8 mouse cellular contexts compared by ENCODE assay signal in the genomic region with DNA sequence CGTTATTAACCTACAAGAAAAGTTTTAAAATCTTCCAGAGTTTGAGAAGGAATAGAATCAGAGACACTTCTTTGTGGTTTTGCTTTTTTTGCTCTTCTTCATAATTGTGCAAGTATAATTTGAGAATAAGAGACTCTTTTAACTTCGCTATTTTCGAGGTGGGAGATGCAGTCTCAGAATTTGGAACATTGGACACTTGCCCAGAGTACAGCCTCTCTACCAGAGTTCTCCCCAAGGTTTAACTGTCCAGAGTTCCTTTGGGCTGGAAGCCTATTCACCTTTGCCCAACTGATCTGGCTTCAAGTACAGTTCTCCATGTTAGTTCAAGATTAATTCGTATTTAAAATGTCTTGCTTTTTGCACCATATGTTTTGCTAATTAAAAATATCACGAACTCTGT. TPM values are rescaled to one million over a fixed set of nuclear protein-coding genes. Genes with fewer than 3 reads are reported as not detected.
A peak's percentile ranks its signal among the peaks of the same experiment; 100 is the strongest.
DNase-seq lines count a peak whose midpoint lies in the region; ATAC-seq lines count a peak whose summit lies in the region.

No protein-coding gene starts in this region.

- H3K9me3 ChIP-seq in lung, embryonic 15.5 days, result no peaks in the 10 kb centered on the region
- no peaks in the 10 kb centered on the region for H3K9me3 ChIP-seq in forebrain, embryonic 11.5 days (ENCODE audit: control insufficient read depth, low read length)
- H3K9me3 ChIP-seq in kidney, embryonic 14.5 days (ENCODE audit: control insufficient read depth, low read length), result no peaks in the 10 kb centered on the region
- no peaks in the 10 kb centered on the region for H3K9me3 ChIP-seq in midbrain, embryonic 15.5 days

- H3K4me2 ChIP-seq in lung, embryonic 15.5 days, result peak overlapping the region; percentile 35; the same call in 1 of the 2 replicates
- peak overlapping the region; percentile 33; the same call in 1 of the 2 replicates for H3K4me2 ChIP-seq in forebrain, embryonic 11.5 days (ENCODE audit: low read depth, low read length, severe bottlenecking)
- H3K4me2 ChIP-seq in kidney, embryonic 14.5 days (replicated peaks; ENCODE audit: low read depth, low read length), result peak overlapping the region; percentile 33; the same call in 1 of the 2 replicates
- H3K4me2 ChIP-seq in midbrain, embryonic 15.5 days, result peak overlapping the region; percentile 33

- WGBS in lung, embryonic 15.5 days, result 31% methylated on average over 5 of the region's 5 CpGs
- 44% methylated on average over 5 of the region's 5 CpGs for WGBS in forebrain, embryonic 11.5 days
- 40% methylated on average over 5 of the region's 5 CpGs for WGBS in kidney, embryonic 14.5 days
- WGBS in midbrain, embryonic 15.5 days, result 43% methylated on average over 5 of the region's 5 CpGs

- ATAC-seq in lung, embryonic 15.5 days (ENCODE audit: borderline replicate concordance, extremely low read depth, low FRiP score, low TSS enrichment), result no peak
- ATAC-seq in forebrain, embryonic 11.5 days (replicated peaks; ENCODE audit: low FRiP score), result no peak; the same call in 1 of the 2 replicates
- no peak for ATAC-seq in kidney, embryonic 14.5 days (ENCODE audit: low FRiP score, low TSS enrichment)
- no peak for ATAC-seq in midbrain, embryonic 15.5 days (replicated peaks)
- ATAC-seq in cerebellum, adult (ENCODE audit: insufficient number of reproducible peaks, low FRiP score, low TSS enrichment), result no peak

- no peaks in the 10 kb centered on the region for H3K27me3 ChIP-seq in lung, embryonic 15.5 days
- no peaks in the 10 kb centered on the region for H3K27me3 ChIP-seq in forebrain, embryonic 11.5 days (ENCODE audit: control insufficient read depth, insufficient read depth, low read length)
- H3K27me3 ChIP-seq in kidney, embryonic 14.5 days (ENCODE audit: control insufficient read depth, insufficient read depth, low read length), result no peaks in the 10 kb centered on the region
- no peaks in the 10 kb centered on the region for H3K27me3 ChIP-seq in midbrain, embryonic 15.5 days (replicated peaks)

- H3K9ac ChIP-seq in lung, embryonic 15.5 days, result peak overlapping the region; percentile 10; the same call in 1 of the 2 replicates
- peak overlapping the region; percentile 32; the same call in 1 of the 2 replicates for H3K9ac ChIP-seq in forebrain, embryonic 11.5 days (ENCODE audit: low read length)
- H3K9ac ChIP-seq in kidney, embryonic 14.5 days (ENCODE audit: low read depth, low read length), result no peak overlapping the region
- H3K9ac ChIP-seq in midbrain, embryonic 15.5 days, result no peak overlapping the region

- H3K27ac ChIP-seq in lung, embryonic 15.5 days, result no peak overlapping the region
- no peak overlapping the region for H3K27ac ChIP-seq in forebrain, embryonic 11.5 days (ENCODE audit: low read depth, low read length)
- H3K27ac ChIP-seq in kidney, embryonic 14.5 days (ENCODE audit: low read depth, low read length), result no peak overlapping the region
- H3K27ac ChIP-seq in midbrain, embryonic 15.5 days, result no peak overlapping the region

- no peaks in the 10 kb centered on the region for H3K4me1 ChIP-seq in lung, embryonic 15.5 days
- H3K4me1 ChIP-seq in forebrain, embryonic 11.5 days (replicated peaks; ENCODE audit: control insufficient read depth, insufficient read depth, low read length), result no peaks in the 10 kb centered on the region
- no peaks in the 10 kb centered on the region for H3K4me1 ChIP-seq in kidney, embryonic 14.5 days (ENCODE audit: control insufficient read depth, insufficient read depth, low read length)
- H3K4me1 ChIP-seq in midbrain, embryonic 15.5 days, result peaks cover 3% of the 10 kb centered on the region

- peak overlapping the region; percentile 62 for H3K4me3 ChIP-seq in lung, embryonic 15.5 days
- H3K4me3 ChIP-seq in forebrain, embryonic 11.5 days (ENCODE audit: low read depth, low read length), result peak overlapping the region; percentile 54
- H3K4me3 ChIP-seq in kidney, embryonic 14.5 days (ENCODE audit: low read length), result peak overlapping the region; percentile 56
- H3K4me3 ChIP-seq in midbrain, embryonic 15.5 days, result peak overlapping the region; percentile 59

- H3K36me3 ChIP-seq in lung, embryonic 15.5 days, result no peaks in the 10 kb centered on the region
- H3K36me3 ChIP-seq in forebrain, embryonic 11.5 days (ENCODE audit: control insufficient read depth, insufficient read depth, low read length), result no peaks in the 10 kb centered on the region
- H3K36me3 ChIP-seq in kidney, embryonic 14.5 days (ENCODE audit: control insufficient read depth, insufficient read depth, low read length), result no peaks in the 10 kb centered on the region
- H3K36me3 ChIP-seq in midbrain, embryonic 15.5 days (replicated peaks), result no peaks in the 10 kb centered on the region

- DNase-seq in lung, postnatal 36 days, result no peak
- DNase-seq in forebrain, embryonic 11.5 days (ENCODE audit: low spot score), result no peak
- no peak for DNase-seq in Muller cell, postnatal 12 days (ENCODE audit: inconsistent ontology term)
- no peak for DNase-seq in cerebellum, postnatal 36 days

RNA-seq across cellular contexts. Expression of gene Txlng, which starts 0.5 kb away (rescaled TPM):
- 12.2 and 13.1 TPM in 2 replicates for polyA plus RNA-seq in lung, embryonic 15.5 days (2015; fragmentation: Nextera tagmentation; extraction: Ambion mirVana)
- polyA plus RNA-seq in forebrain, embryonic 11.5 days (2014; fragmentation: Nextera tagmentation; extraction: Ambion mirVana), result 18.7 and 20.9 TPM in 2 replicates
- 12.8 and 17.6 TPM in 2 replicates for polyA plus RNA-seq in kidney, embryonic 14.5 days (2014; fragmentation: Nextera tagmentation; extraction: Ambion mirVana)
- polyA plus RNA-seq in midbrain, embryonic 15.5 days (2015; fragmentation: Nextera tagmentation; extraction: Ambion mirVana), result 11.5 and 11.6 TPM in 2 replicates

RNA-seq across cellular contexts. Expression of gene Syap1, which starts 58.5 kb away (rescaled TPM):
- 39.9 and 41.5 TPM in 2 replicates for polyA plus RNA-seq in lung, embryonic 15.5 days (2015; fragmentation: Nextera tagmentation; extraction: Ambion mirVana)
- polyA plus RNA-seq in forebrain, embryonic 11.5 days (2014; fragmentation: Nextera tagmentation; extraction: Ambion mirVana), result 26.2 and 31.8 TPM in 2 replicates
- 46.1 and 49.5 TPM in 2 replicates for polyA plus RNA-seq in kidney, embryonic 14.5 days (2014; fragmentation: Nextera tagmentation; extraction: Ambion mirVana)
- 30.6 and 30.7 TPM in 2 replicates for polyA plus RNA-seq in midbrain, embryonic 15.5 days (2015; fragmentation: Nextera tagmentation; extraction: Ambion mirVana)

Comparison
In these comparisons a context has a peak if more than half of its experiments do, and no peak if none do; other contexts are left out.
1. H3K9ac ChIP-seq: peak in lung, embryonic 15.5 days (single experiment) and forebrain, embryonic 11.5 days (single experiment); none in kidney, embryonic 14.5 days (single experiment) and midbrain, embryonic 15.5 days (single experiment).
2. Peak in every context shown above with its lines, with median percentiles within 50 percentile points of each other: H3K4me2 ChIP-seq and H3K4me3 ChIP-seq.